Mouse (Mus musculus) left cerebral cortex, adult 2 months (tissue): Measurements from ENCODE around the gene Btg1-ps2. TPM values are rescaled to one million over a fixed set of nuclear protein-coding genes. Genes with fewer than 3 reads are reported as not detected.
"Not testable (repeated sequence)": the region's sequence is repeated elsewhere in the genome, so short reads cannot be mapped to it uniquely, and the experiment has no call there.

Source experiments
- DNase-seq, 2 experiments: peaks; one replicate each; pipeline ENCODE4 v3.0.0; 2021 to 2022; ENCODE audit warnings: low spot score in 2 of 2, mixed read lengths in 1 of 2; ENCODE audit errors: extremely low spot score in 1 of 2
- H3K27ac ChIP-seq: fragments of 200-600 bp; 2 replicates; pipeline ENCODE4 v1.8.1; 2022
- H3K4me3 ChIP-seq: fragments of 200-600 bp; 2 replicates; pipeline ENCODE4 v1.8.1; 2022
- CTCF ChIP-seq: fragments of 200-600 bp; IDR thresholded peaks from 2 replicates; pipeline ENCODE4 v1.8.1; 2022; ENCODE audit warnings: antibody characterized with exemption, mild to moderate bottlenecking, moderate library complexity
- intact Hi-C: fragments of 180-260 bp; cut with DNase I; formaldehyde crosslinking; loops from one replicate; pipeline ENCODE4 v1.15.1; 2025
- long read RNA-seq, 2 experiments: library from polyadenylated mRNA; stranded (forward); transcript quantifications; one replicate each; pipeline ENCODE4 v2.0.0; 2021; ENCODE audit warnings: borderline mapping rate in 2 of 2
- total RNA-seq, 2 experiments: library from RNA; stranded (reverse); gene quantifications; 2 replicates each; pipeline ENCODE4 v1.2.3; 2021

Btg1-ps2 gene
- not detected for total RNA-seq
- long read RNA-seq, experiment 1, result 0 reads
- long read RNA-seq, experiment 2, result 0 reads

- DNase-seq, H3K4me3 ChIP-seq, intact Hi-C loops, H3K27ac ChIP-seq: not testable (repeated sequence)
Observed at GRCm38 (mm10) chrX:38043014-38043413, at the start of gene Btg1-ps2. Gene Btg1-ps2 (minus strand): TSS chrX:38043114.

- intact Hi-C loops, result loop anchor here (10.0 kb wide), 1 partner anchor 90 kb away; no protein-coding TSS in a partner anchor
- H3K27ac ChIP-seq, result no peak within 1 kb of the TSS
- H3K4me3 ChIP-seq, result no peak within 1 kb of the TSS
- no peak for DNase-seq
- TF ChIP-seq CTCF, result no peak
Observed at GRCm38 (mm10) chrX:38085041-38085440, 42.1 kb upstream of the Btg1-ps2 start, which contains the start of gene Rhox11. Gene Rhox11 (minus strand): TSS chrX:38085141.

GRCm38 (mm10) chrX:38084226-38084625, 41.3 kb upstream of the Btg1-ps2 start:
- Histone ChIP-seq H3K4me3 (no peak overlapping the region), H3K27ac (no peak overlapping the region)
- DNase-seq, result peak; percentile 24 to 51
- intact Hi-C loops, result loop anchor here (5.0 to 10.0 kb wide), 2 partner anchors 91 to 348 kb away; no protein-coding TSS in a partner anchor
- peak; percentile 68 for TF ChIP-seq CTCF

GRCm38 (mm10) chrX:38066175-38066574, 23.3 kb upstream of the Btg1-ps2 start, which contains the start of gene Rhox10:
Gene Rhox10 (plus strand): TSS chrX:38066475.
- H3K4me3 ChIP-seq, result no peak within 1 kb of the TSS
- TF ChIP-seq CTCF, result no peak
- intact Hi-C loops, result no loop called here
- no peak for DNase-seq
- no peak within 1 kb of the TSS for H3K27ac ChIP-seq

GRCm38 (mm10) chrX:38061544-38061943, 18.6 kb upstream of the Btg1-ps2 start:
- DNase-seq, result no peak
- TF ChIP-seq CTCF, result peak; percentile 70
- H3K4me3 ChIP-seq, result no peak overlapping the region
- no peak overlapping the region for H3K27ac ChIP-seq
- intact Hi-C loops, result no loop called here

GRCm38 (mm10) chrX:38039666-38040065, 3.2 kb downstream of the Btg1-ps2 start:
- Histone ChIP-seq H3K4me3 (no peak overlapping the region), H3K27ac (no peak overlapping the region)
- intact Hi-C loops, result no loop called here
- DNase-seq, result no peak
- no peak for TF ChIP-seq CTCF

GRCm38 (mm10) chrX:38033841-38034240, 9.1 kb downstream of the Btg1-ps2 start:
- DNase-seq, result no peak
- Histone ChIP-seq H3K27ac (no peak overlapping the region), H3K4me3 (no peak overlapping the region)
- intact Hi-C loops, result no loop called here
- no peak for TF ChIP-seq CTCF

GRCm38 (mm10) chrX:38018597-38018996, 24.3 kb downstream of the Btg1-ps2 start, which contains the start of gene Btg1-ps1:
Gene Btg1-ps1 (minus strand): TSS chrX:38018815.
- H3K4me3 ChIP-seq, DNase-seq, intact Hi-C loops, H3K27ac ChIP-seq: not testable (repeated sequence)

GRCm38 (mm10) chrX:38008756-38009155, 34.2 kb downstream of the Btg1-ps2 start:
- Histone ChIP-seq H3K4me3 (no peak overlapping the region), H3K27ac (no peak overlapping the region)
- TF ChIP-seq CTCF, result no peak
- no peak for DNase-seq
- intact Hi-C loops, result no loop called here

Other genes with a start within 250 kb of the Btg1-ps2 start
- not detected for gene Rhox5, start 238.3 kb downstream of the Btg1-ps2 start, total RNA-seq
- gene Rhox6, start 216.2 kb downstream of the Btg1-ps2 start, total RNA-seq, result not detected
- gene Rhox7a, start 211.4 kb downstream of the Btg1-ps2 start, total RNA-seq, result not detected
- gene Rhox8, start 164.2 kb downstream of the Btg1-ps2 start, total RNA-seq, result not detected
- gene Rhox7b, start 145.9 kb downstream of the Btg1-ps2 start, total RNA-seq, result not detected
- gene Rhox9, start 141.3 kb downstream of the Btg1-ps2 start, total RNA-seq, result not detected
- not detected for gene Btg1-ps1, start 24.3 kb downstream of the Btg1-ps2 start, total RNA-seq
- not detected for gene Rhox10, start 23.4 kb upstream of the Btg1-ps2 start, total RNA-seq
- not detected for gene Rhox11, start 42.0 kb upstream of the Btg1-ps2 start, total RNA-seq
- gene Rhox12, start 67.8 kb upstream of the Btg1-ps2 start, total RNA-seq, result not detected
- not detected for gene Rhox13, start 78.1 kb upstream of the Btg1-ps2 start, total RNA-seq
- gene Zbtb33, start 146.7 kb upstream of the Btg1-ps2 start, total RNA-seq, result 10 to 100 TPM; 23.1 to 24.1 TPM
- gene Tmem255a, start 209.3 kb upstream of the Btg1-ps2 start, total RNA-seq, result 10 to 100 TPM; 16.9 to 26.7 TPM